Mouse (Mus musculus) left cerebral cortex, postnatal 10 days (tissue): ENCODE measurements around the gene Tbc1d17. TPM values are rescaled to one million over a fixed set of nuclear protein-coding genes. Genes with fewer than 3 reads are reported as not detected.
"Not testable (repeated sequence)": the region's sequence is repeated elsewhere in the genome, so short reads cannot be mapped to it uniquely, and the experiment has no call there.

Source experiments
- DNase-seq, 2 experiments: peaks; one replicate each; pipeline ENCODE4 v3.0.0; 2021 to 2022; ENCODE audit warnings: low spot score in 2 of 2, mixed read lengths in 1 of 2; ENCODE audit errors: extremely low spot score in 1 of 2
- intact Hi-C: fragments of 180-260 bp; cut with DNase I; formaldehyde crosslinking; loops from one replicate; pipeline ENCODE4 v1.15.1; 2025
- total RNA-seq, 2 experiments: library from RNA; stranded (reverse); gene quantifications; 2 replicates each; pipeline ENCODE4 v1.2.3; 2021

The Tbc1d17 gene
- total RNA-seq: 10 to 100 TPM; 43.2 to 61.0 TPM

DNA sequence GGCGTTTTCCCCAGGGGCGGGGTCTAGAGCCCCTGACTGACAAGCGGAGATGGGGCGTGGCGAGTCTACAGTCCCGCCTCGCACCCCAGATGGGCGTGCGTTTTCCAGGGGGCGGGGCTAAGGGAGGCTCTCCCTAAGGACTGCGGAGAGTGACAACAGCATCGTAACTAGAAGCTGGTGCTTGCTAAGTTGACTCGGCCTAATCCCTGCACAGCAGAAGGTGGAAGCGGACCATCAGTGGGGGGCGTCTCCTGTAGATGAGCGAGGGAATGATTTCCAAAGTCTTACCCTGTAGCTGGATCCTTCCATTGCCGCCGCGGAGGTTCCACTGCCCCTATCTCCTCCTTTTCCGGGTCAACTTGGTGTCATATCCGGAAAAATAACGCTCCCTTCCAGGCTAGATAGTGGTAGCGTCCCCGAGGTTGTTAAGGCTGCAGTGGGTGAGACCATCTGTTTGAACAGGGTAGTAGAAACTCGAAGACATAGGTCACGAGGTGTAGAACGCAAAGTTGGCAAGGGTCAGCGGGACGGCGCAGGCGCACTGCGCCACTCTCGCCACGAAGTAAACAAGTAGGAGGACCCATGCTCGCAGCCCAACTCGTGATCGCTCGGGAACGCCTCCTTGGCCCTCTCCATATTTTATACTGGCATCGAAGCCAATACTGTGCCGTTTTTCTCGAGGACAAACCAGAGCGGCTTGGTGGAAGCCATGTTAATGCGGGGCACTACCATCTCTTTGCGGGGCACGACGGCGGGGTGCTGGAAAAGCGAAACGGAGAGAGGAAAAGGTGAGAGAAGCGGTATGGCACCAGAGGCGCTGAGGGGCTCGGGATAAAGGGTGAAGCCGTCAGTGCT lies at the start of gene Tbc1d17, which contains the start of gene Akt1s1:
TSS of gene Tbc1d17 (minus strand) at position 519 of the 855 bp plus-strand sequence.
TSS of gene Akt1s1 (plus strand) at position 431 of the 855 bp plus-strand sequence.
- intact Hi-C loops: no loop called here

GRCm38 (mm10) chr7:44898607-44899006 lies 49.7 kb upstream of the Tbc1d17 start:
- DNase-seq: peak in 1 of 2 experiments; percentile 70

More for the DNA sequence above, at the start of gene Tbc1d17, which contains the start of gene Akt1s1:
- DNase-seq: peak; percentile 98 to 100

DNA sequence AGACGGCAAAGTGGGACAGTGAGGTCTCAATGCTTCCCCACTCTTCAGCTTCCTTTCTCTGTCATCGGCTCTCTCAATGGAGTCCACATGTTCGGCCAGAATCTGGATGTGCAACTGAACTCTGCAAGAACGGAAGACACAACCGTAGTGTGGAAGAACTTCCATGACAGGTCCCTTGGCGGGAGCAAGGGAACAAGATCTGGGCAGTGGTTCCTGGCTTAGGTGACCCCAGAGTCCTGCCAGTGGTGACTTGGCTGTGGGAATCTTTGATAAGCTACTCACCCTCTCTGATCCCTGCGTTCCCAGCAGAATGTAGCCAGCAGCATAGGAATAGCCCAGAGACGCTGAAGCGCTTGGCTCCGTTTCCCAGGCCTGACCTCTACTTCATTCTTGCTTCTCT lies 47.6 kb upstream of the Tbc1d17 start:
- DNase-seq: no peak
- intact Hi-C loops: no loop called here

More at GRCm38 (mm10) chr7:44898607-44899006, 49.7 kb upstream of the Tbc1d17 start:
- intact Hi-C loops: no loop called here

DNA sequence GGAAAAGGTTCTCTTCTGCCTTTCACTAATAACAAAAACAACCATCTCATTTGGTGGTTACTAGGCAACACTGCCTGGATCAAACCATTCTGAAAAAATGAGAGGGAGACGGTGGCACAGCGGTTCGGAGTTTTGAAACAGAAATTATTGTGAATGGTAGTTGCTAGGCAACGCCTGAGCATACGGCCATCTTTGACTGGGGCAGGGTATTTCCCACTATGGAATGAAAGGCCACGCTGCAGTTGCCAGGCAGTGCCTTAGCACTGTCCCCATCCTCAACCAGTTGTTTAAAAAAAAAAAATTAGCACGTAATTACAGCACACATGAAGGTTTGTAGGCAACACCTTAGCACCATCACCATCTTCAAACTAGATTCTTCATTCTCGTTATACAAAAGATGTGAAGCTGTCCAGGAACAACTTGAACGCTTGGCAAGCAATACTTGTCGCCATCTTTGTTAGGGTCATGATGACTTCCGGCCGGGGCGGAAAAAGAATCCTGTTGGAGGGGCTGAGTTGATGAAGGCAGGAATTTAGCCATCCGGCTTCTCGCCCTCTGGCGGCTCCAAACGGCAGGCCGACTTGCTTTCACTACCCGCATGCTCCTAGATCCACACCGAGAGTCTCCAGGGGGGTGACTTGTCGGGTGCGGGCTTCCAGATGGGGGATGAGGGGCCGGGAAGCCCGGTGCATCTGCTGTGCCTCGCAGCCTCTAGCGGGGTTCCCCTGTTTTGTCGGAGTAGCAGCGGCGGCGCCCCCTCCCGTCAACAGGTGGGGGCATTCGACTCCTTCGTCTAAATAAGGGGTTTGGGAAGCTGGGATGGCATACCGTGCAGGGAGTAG lies 46.9 kb upstream of the Tbc1d17 start, which contains the start of gene Fuz:
TSS of gene Fuz (plus strand) at position 487 of the 842 bp plus-strand sequence.
- peak; percentile 93 to 94 for DNase-seq
- intact Hi-C loops: no loop called here

DNA sequence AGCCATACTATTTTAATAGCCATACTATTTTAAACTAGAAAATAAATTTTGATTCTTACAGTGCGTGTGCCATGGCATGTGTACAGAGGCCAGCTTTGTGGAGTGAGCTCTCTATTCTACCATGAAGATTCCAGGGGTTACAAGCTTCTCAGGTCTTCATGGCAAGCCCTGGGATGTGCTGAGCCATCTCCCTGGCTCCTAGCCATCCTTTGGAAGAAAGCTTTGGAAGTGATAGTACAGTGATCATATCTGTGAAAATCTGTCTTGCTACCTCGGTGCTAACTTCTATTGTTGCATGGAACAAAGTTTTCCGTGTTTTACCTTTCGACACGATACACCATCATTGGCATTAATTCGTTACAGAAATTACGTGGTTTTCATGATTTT lies 46.3 kb upstream of the Tbc1d17 start:
- intact Hi-C loops: no loop called here
- DNase-seq: no peak

GRCm38 (mm10) chr7:44894175-44894574 lies 45.3 kb upstream of the Tbc1d17 start:
- DNase-seq: no peak
- intact Hi-C loops: no loop called here

DNA sequence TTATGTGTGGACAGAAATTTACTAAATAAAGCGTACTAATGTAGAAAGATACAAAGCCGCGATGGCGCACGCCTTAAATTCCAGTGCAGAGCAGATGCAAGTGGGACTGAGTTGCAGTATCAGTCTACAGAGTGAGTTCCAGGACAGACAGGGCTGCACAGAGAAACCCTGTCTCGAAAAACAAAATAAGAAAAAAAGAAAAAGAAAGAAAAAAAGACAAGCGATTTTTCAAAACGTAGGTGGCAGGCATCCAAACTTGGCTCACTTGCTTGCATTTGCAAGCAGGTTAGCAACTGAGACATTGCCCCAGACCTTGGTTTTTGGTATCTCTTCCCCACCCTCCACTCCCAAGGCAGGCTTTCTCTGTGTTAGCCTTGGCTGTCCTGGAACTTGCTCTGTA lies 44.3 kb upstream of the Tbc1d17 start:
- intact Hi-C loops: no loop called here
- peak in 1 of 2 experiments; percentile 17 for DNase-seq

DNA sequence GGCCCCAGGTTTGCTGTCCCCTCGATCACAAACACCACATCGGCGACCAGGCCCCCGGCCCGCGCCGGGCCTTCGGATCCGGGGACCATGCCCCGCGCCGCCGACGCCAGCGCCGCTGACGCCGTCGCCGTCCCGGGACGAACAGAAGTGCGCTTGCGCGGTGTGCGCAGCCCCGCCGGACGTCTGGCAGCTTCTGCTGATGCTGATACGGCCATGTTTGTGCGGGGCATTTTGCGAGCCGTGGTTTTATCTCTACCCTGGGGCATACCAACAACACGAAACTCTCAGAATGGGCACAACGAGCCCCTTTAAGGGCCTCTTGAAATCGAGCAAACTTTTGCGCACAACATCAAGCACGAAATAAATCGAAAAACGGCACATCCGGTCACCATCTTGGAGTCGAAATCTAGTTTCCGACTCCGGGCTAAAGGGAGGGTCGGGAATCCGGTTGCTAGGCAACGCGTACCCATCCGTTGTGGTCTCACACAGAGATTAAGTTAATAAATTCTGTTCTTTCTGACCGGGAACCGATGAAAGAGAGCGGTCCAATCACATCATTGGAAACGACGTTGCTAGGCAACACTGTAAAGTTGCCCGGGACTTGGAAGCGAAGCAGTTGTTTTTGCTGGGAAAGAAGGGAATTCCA lies 43.5 kb upstream of the Tbc1d17 start, which contains the start of gene Med25:
TSS of gene Med25 (minus strand) at position 437 of the 646 bp plus-strand sequence.
- intact Hi-C loops: no loop called here
- DNase-seq: peak; percentile 94 to 98

DNA sequence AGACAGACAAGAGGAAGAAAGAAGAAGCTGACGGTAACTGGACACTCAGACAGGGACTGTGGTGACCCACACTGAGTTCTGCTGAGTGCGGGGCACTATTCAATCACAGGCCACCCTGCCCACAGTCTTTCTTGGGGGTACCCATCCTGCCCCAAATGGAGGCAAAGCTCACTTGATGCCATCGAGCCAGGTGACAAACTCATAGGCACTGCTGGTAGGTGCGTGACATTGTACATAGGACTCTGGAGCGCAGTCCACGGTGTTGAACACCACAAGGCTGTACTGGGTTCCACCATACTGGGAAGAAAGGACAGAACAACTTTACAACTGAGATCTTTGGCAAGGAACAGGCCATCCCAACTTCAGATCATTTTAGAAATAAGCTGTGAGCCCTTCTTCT lies 42.7 kb upstream of the Tbc1d17 start:
- intact Hi-C loops: no loop called here
- no peak for DNase-seq

DNA sequence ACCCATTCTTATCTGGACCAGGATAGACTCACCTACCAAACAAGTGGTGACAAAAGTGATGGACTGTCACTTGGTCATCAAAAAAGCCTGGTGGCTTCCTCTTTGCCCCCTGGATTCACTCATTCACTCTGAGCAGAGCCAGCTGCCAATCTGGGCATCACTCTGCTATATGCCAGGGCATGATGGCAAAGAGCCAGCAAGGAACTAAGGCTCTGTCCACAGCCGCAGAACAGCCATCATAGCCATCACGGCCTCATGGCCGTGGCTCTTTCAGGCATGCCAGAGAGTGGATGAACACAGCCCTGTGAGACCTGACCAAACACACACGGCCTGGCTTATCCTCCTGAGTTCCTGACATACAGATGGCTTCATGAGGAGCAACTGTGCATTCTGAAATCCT lies 41.9 kb upstream of the Tbc1d17 start:
- DNase-seq: peak in 1 of 2 experiments; percentile 49
- intact Hi-C loops: no loop called here

- intact Hi-C loops: no loop called here
- DNase-seq: peak in 1 of 2 experiments; percentile 24
Measured at GRCm38 (mm10) chr7:44890180-44890579, 41.3 kb upstream of the Tbc1d17 start.

DNA sequence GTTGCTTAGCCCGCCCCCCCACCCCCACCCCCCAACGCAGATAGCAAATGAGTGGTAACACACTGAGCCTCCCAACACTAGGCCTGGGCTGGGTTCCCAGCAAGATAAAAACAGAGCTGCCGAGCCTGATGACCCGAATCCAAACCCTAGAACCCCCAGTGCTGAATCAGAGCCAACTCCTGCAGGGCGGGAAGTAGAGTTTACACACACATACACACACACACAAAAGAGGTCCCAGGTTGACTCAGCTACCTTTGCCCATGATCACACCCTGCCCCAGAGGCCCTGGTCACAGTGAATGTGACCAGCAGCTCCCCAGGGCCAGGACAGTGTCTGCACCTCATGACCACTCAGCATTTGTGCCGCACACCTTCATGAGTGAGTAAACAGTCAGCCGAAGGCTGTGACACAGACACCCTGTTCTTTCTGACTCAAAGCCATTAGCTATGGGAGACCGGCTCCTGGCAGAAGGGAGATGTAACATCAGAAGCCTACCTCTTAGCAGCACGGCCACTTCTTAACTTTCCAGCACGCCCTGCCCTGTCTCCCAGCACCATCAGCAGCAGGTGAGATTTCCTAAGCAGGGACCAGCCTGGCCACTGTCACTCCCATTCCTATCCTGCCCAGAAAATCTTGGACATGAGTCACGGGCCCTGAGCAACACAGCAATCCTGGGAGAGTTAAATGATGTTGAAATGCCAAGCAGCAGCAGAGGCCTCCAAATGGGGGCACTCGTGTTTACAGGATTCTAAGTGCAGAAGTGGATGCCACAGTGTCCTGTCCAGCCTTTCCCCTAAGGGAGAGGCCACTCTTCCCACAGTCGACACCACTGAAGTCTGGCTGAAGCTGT lies 39.6 kb upstream of the Tbc1d17 start:
- intact Hi-C loops: no loop called here

GRCm38 (mm10) chr7:44886964-44887363 lies 38.1 kb upstream of the Tbc1d17 start:
- intact Hi-C loops: no loop called here
- peak in 1 of 2 experiments; percentile 25 for DNase-seq

More for the DNA sequence above, 39.6 kb upstream of the Tbc1d17 start:
- DNase-seq: peak in 1 of 2 experiments; percentile 34

DNA sequence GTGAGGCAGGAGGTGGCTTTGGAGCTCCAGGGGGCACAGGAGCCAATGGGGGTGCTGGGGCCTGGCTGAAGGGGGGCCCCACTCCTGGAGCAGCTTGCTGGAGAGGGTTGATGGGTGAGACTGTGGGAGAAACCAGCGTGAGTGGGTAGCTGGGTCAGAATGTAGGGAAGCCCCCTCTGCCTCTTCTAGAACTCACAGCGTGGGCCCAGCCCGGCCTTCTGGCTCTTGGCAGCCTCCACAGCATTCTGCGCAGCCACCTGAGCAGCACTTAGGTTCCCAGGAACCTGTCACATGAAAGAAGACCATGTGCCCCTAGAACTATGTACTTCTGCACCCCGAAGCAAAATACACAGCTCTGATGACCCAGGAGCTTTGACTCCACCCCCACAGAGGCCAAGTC lies 35.8 kb upstream of the Tbc1d17 start:
- no peak for DNase-seq
- intact Hi-C loops: no loop called here

- intact Hi-C loops: no loop called here
- DNase-seq: no peak
Measured at GRCm38 (mm10) chr7:44883036-44883435, 34.2 kb upstream of the Tbc1d17 start.

- no peak for DNase-seq
- intact Hi-C loops: no loop called here
Measured at GRCm38 (mm10) chr7:44877833-44878232, 29.0 kb upstream of the Tbc1d17 start.

DNA sequence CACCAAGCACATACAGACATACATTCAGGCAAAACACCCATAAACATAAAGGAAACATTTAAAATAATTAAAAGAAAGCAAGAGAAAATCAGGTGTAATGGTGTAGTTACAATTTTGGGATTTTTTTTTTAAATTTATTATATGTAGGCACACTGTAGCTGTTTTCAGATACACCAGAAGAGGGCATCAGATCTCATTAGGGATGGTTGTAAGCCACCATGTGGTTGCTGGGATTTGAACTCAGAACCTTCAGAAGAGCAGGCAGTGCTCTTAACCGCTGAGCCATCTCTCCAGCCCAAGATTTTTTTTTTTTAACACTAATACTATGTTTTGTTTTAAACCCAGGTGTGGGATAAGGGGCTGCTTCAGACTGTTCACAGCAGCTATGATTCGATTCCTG lies 22.9 kb upstream of the Tbc1d17 start:
- intact Hi-C loops: not testable (repeated sequence)

GRCm38 (mm10) chr7:44871181-44871580 lies 22.3 kb upstream of the Tbc1d17 start:
- intact Hi-C loops: no loop called here
- no peak for DNase-seq

More for the DNA sequence above, 22.9 kb upstream of the Tbc1d17 start:
- not testable (repeated sequence) for DNase-seq
